Mouse (Mus musculus) brain, embryonic 14.5 days (tissue): ENCODE results near the gene Ahnak.

Experiments
- CTCF ChIP-seq: fragments of 200-500 bp; IDR thresholded peaks from 2 replicates; pipeline ENCODE4 v1.5.1; 2012; ENCODE audit warnings: inconsistent platforms, mild to moderate bottlenecking, moderate library complexity, borderline replicate concordance; ENCODE audit not compliant: insufficient read depth, insufficient read length; ENCODE audit errors: extremely low read depth
- POLR2A ChIP-seq: fragments of 200-500 bp; IDR thresholded peaks from 2 replicates; pipeline ENCODE4 v1.6.1; 2012; ENCODE audit warnings: mild to moderate bottlenecking, inconsistent platforms, borderline replicate concordance; ENCODE audit not compliant: poor library complexity, insufficient read depth, insufficient read length, severe bottlenecking; ENCODE audit errors: extremely low read depth

- TF ChIP-seq CTCF (no peak), POLR2A (no peak)
Measured at GRCm38 (mm10) chr19:9083010-9083355, 93.9 kb downstream of the Ahnak start.
